Mouse (Mus musculus) intestine, postnatal 0 days (tissue): Measurements from ENCODE around the gene Pla2g16. TPM values are rescaled to one million over a fixed set of nuclear protein-coding genes. Genes with fewer than 3 reads are reported as not detected.

Experiments used
- ATAC-seq: fragments of 200-750 bp; cut with Nextera tagmentation; 2 replicates; pipeline ENCODE4 v1.8.0; 2017; ENCODE audit warnings: mild to moderate bottlenecking, moderate TSS enrichment, moderate library complexity
- H3K27ac ChIP-seq: fragments of 300-500 bp; sonication (generic); 2 replicates; pipeline ENCODE4 v1.5.1; 2014; ENCODE audit warnings: mild to moderate bottlenecking, low read depth, low read length, moderate library complexity
- H3K27me3 ChIP-seq: fragments of 300-500 bp; sonication (generic); replicated peaks from 2 replicates; pipeline ENCODE4 v1.6.1; 2014; ENCODE audit warnings: low read length, mixed read lengths; ENCODE audit not compliant: control insufficient read depth, insufficient read depth
- H3K36me3 ChIP-seq: fragments of 300-500 bp; sonication (generic); 2 replicates; pipeline ENCODE4 v1.6.1; 2014; ENCODE audit warnings: mild to moderate bottlenecking, moderate library complexity; ENCODE audit not compliant: control insufficient read depth, insufficient read depth
- H3K4me1 ChIP-seq: fragments of 300-500 bp; sonication (generic); replicated peaks from 2 replicates; pipeline ENCODE4 v1.6.1; 2014; ENCODE audit warnings: antibody characterized with exemption, low read length, mixed read lengths; ENCODE audit not compliant: control insufficient read depth, insufficient read depth
- H3K4me2 ChIP-seq: fragments of 300-500 bp; sonication (generic); replicated peaks from 2 replicates; pipeline ENCODE4 v1.6.1; 2014; ENCODE audit warnings: low read depth, mild to moderate bottlenecking, moderate library complexity
- H3K4me3 ChIP-seq: fragments of 300-500 bp; sonication (generic); 2 replicates; pipeline ENCODE4 v1.5.1; 2014; ENCODE audit warnings: low read depth, low read length
- H3K9ac ChIP-seq: fragments of 300-500 bp; sonication (generic); 2 replicates; pipeline ENCODE4 v1.6.1; 2014; ENCODE audit warnings: mild to moderate bottlenecking, low read depth, low read length
- H3K9me3 ChIP-seq: fragments of 300-500 bp; sonication (generic); 2 replicates; pipeline ENCODE4 v1.6.1; 2016; ENCODE audit warnings: mixed run types; ENCODE audit not compliant: control insufficient read depth
- CTCF ChIP-seq: sonication (generic); IDR thresholded peaks from 2 replicates; pipeline ENCODE4 v1.5.1; 2016; ENCODE audit warnings: low read depth, mild to moderate bottlenecking, control low read depth, antibody characterized with exemption, moderate library complexity
- whole genome bisulfite sequencing: fragments of 180-500 bp; shearing (Covaris S2); extraction: QIAGEN DNeasy Blood & Tissue Kit; methylation state at CpG from one replicate; pipeline ENCODE4 v1.1.7; 2014; 5-methylcytosine and 5-hydroxymethylcytosine counted together
- polyA plus RNA-seq: library from polyadenylated mRNA; unstranded; fragments of >200 nt; fragmentation: Nextera tagmentation; extraction: Ambion mirVana; gene quantifications from 2 replicates; pipeline ENCODE4 v1.2.1, GENCODE M21; 2015

The Pla2g16 gene
- polyA plus RNA-seq, 1 experiment from 2014 or later, result 6.4 TPM

GRCm38 (mm10) chr19:7561456-7561855 is 4.2 kb downstream of the Pla2g16 start:
- ATAC-seq, result no peak
- WGBS, result 65% methylated on average over 3 of the region's 3 CpGs
- no peaks in the 10 kb centered on the region for H3K36me3 ChIP-seq

GRCm38 (mm10) chr19:7562601-7563129 is 5.4 kb downstream of the Pla2g16 start:
- no peak for ATAC-seq
- TF ChIP-seq CTCF, result no peak

More at GRCm38 (mm10) chr19:7561456-7561855, 4.2 kb downstream of the Pla2g16 start:
- Histone ChIP-seq H3K4me2 (no peak overlapping the region), H3K9ac (no peak overlapping the region), H3K9me3 (no peaks in the 10 kb centered on the region), H3K27ac (no peak overlapping the region), H3K27me3 (no peaks in the 10 kb centered on the region), H3K4me1 (peaks cover 5% of the 10 kb centered on the region; the same call in 1 of the 2 replicates), H3K4me3 (no peak overlapping the region)
- no peak for TF ChIP-seq CTCF

GRCm38 (mm10) chr19:7563676-7564075 is 6.4 kb downstream of the Pla2g16 start:
- Histone ChIP-seq H3K4me2 (no peak overlapping the region), H3K27me3 (no peaks in the 10 kb centered on the region), H3K9ac (no peak overlapping the region), H3K4me1 (no peaks in the 10 kb centered on the region), H3K27ac (no peak overlapping the region), H3K36me3 (no peaks in the 10 kb centered on the region), H3K9me3 (no peaks in the 10 kb centered on the region), H3K4me3 (no peak overlapping the region)
- TF ChIP-seq CTCF, result no peak
- no peak for ATAC-seq
- 67% methylated on average over 2 of the region's 2 CpGs for WGBS

More at GRCm38 (mm10) chr19:7562601-7563129, 5.4 kb downstream of the Pla2g16 start:
- H3K27me3 ChIP-seq, result no peaks in the 10 kb centered on the region
- 80% methylated on average over 10 of the region's 10 CpGs for WGBS
- H3K4me1 ChIP-seq, result peaks cover 5% of the 10 kb centered on the region; the same call in 1 of the 2 replicates
- no peak overlapping the region for H3K9ac ChIP-seq
- H3K36me3 ChIP-seq, result no peaks in the 10 kb centered on the region
- H3K4me2 ChIP-seq, result no peak overlapping the region
- H3K4me3 ChIP-seq, result no peak overlapping the region
- H3K27ac ChIP-seq, result no peak overlapping the region
- H3K9me3 ChIP-seq, result no peaks in the 10 kb centered on the region

- no peaks in the 10 kb centered on the region for H3K27me3 ChIP-seq
- ATAC-seq, result no peak
- WGBS, result 84% methylated on average over 1 of the region's 1 CpGs
- H3K27ac ChIP-seq, result no peak overlapping the region
- H3K4me1 ChIP-seq, result no peaks in the 10 kb centered on the region
- no peak overlapping the region for H3K4me2 ChIP-seq
- no peak for TF ChIP-seq CTCF
- no peaks in the 10 kb centered on the region for H3K36me3 ChIP-seq
- no peak overlapping the region for H3K9ac ChIP-seq
- H3K9me3 ChIP-seq, result no peaks in the 10 kb centered on the region
- H3K4me3 ChIP-seq, result no peak overlapping the region
Measured at GRCm38 (mm10) chr19:7564457-7564856, 7.2 kb downstream of the Pla2g16 start.

- Histone ChIP-seq H3K27me3 (no peaks in the 10 kb centered on the region), H3K4me2 (no peak overlapping the region), H3K9ac (no peak overlapping the region), H3K4me1 (no peaks in the 10 kb centered on the region), H3K4me3 (no peak overlapping the region), H3K27ac (no peak overlapping the region), H3K9me3 (no peaks in the 10 kb centered on the region), H3K36me3 (no peaks in the 10 kb centered on the region)
- no peak for ATAC-seq
- WGBS, result 75% methylated on average over 3 of the region's 3 CpGs
- TF ChIP-seq CTCF, result no peak
Measured at GRCm38 (mm10) chr19:7566826-7567225, 9.6 kb downstream of the Pla2g16 start.

GRCm38 (mm10) chr19:7568364-7568763 is 11.1 kb downstream of the Pla2g16 start:
- Histone ChIP-seq H3K4me1 (no peaks in the 10 kb centered on the region), H3K4me2 (no peak overlapping the region), H3K36me3 (no peaks in the 10 kb centered on the region), H3K27me3 (no peaks in the 10 kb centered on the region), H3K27ac (no peak overlapping the region), H3K9me3 (no peaks in the 10 kb centered on the region), H3K4me3 (no peak overlapping the region), H3K9ac (no peak overlapping the region)
- 60% methylated on average over 3 of the region's 3 CpGs for WGBS
- ATAC-seq, result no peak
- no peak for TF ChIP-seq CTCF

GRCm38 (mm10) chr19:7569650-7570049 is 12.4 kb downstream of the Pla2g16 start:
- Histone ChIP-seq H3K9me3 (no peaks in the 10 kb centered on the region), H3K4me3 (no peak overlapping the region), H3K4me2 (no peak overlapping the region), H3K9ac (no peak overlapping the region), H3K27ac (no peak overlapping the region), H3K27me3 (no peaks in the 10 kb centered on the region), H3K36me3 (no peaks in the 10 kb centered on the region), H3K4me1 (no peaks in the 10 kb centered on the region)
- WGBS, result 78% methylated on average over 5 of the region's 5 CpGs
- no peak for ATAC-seq
- TF ChIP-seq CTCF, result no peak
